Mouse (Mus musculus) megakaryocyte, embryonic 14.5 days (primary cell): ENCODE results near the gene Ptprg. TPM values are rescaled to one million over a fixed set of nuclear protein-coding genes. Genes with fewer than 3 reads are reported as not detected.

Experiments used
- H3K27me3 ChIP-seq: replicated peaks from 2 replicates; pipeline ENCODE3; 2012; ENCODE audit warnings: inconsistent platforms
- H3K36me3 ChIP-seq: replicated peaks from 2 replicates; pipeline ENCODE3; 2012; ENCODE audit warnings: low read length, inconsistent platforms, mixed read lengths
- H3K4me1 ChIP-seq: 2 replicates; pipeline ENCODE4 v1.6.1; 2012; ENCODE audit warnings: inconsistent platforms
- H3K4me3 ChIP-seq: replicated peaks from 2 replicates; pipeline ENCODE3; 2012; ENCODE audit warnings: moderate library complexity, mild to moderate bottlenecking, inconsistent platforms
- H3K9me3 ChIP-seq: 2 replicates; pipeline ENCODE4 v1.6.1; 2012; ENCODE audit warnings: inconsistent platforms
- FLI1 ChIP-seq: IDR thresholded peaks from 2 replicates; pipeline ENCODE4 v1.6.1; 2012; ENCODE audit warnings: low read length, inconsistent platforms, mixed read lengths
- GATA1 ChIP-seq: IDR thresholded peaks from 3 replicates; pipeline ENCODE4 v1.6.1; 2012; ENCODE audit warnings: mixed read lengths, low read length, inconsistent platforms, borderline replicate concordance
- polyA plus RNA-seq: library from polyadenylated mRNA; stranded (reverse); fragments of >175 nt; gene quantifications from 2 replicates; pipeline ENCODE4 v1.2.3, GENCODE M21; 2012; ENCODE audit warnings: low replicate concordance; ENCODE audit not compliant: insufficient read depth

Gene Ptprg
- polyA plus RNA-seq, 1 experiment = 0.09 TPM

DNA sequence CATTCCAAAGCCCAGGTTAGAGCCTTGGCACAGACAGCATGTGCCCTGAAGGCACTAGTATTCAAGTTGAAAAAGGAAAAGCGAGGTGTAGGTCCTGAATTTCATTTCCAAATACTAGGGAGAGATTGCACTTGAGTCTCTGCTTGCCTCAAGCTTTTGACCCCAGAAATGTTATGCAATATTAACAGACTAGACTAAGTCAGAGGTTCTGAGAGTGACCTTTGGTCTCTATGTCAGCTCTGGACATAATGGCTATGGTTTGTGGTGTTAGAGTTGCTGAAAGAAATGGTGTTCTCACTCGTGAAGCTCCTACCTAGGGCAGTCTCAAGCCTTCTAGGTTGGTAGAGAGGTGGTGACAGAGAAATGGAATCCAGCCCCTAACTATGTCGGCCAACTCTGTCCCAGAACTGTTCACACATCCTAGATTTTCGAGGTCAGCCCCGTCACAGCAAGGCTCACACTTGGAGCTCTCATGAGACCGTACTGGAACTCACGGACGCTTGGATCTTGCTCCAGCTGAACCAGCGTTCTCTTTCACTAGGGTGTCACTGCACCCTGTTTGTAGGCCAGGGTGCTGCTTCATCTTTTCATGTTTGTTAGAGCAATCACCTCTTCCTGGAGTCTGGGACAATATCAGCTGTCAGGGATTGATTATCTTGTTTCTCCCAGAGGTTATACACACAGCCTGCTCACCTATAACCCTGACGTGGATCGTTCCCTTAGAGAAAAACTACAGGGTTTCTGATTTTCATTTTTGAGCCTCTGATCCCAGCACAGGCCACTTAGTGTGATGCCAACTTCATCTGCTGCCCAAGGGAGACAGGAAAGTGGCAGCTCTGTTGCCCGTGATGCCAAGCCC lies 551.2 kb downstream of the Ptprg start:
- Histone ChIP-seq H3K36me3 (no peaks in the 10 kb centered on the region), H3K4me1 (peaks cover 48% of the 10 kb centered on the region), H3K27me3 (no peaks in the 10 kb centered on the region), H3K4me3 (no peak overlapping the region), H3K9me3 (no peaks in the 10 kb centered on the region)
- TF ChIP-seq FLI1 (no peak), GATA1 (no peak)

DNA sequence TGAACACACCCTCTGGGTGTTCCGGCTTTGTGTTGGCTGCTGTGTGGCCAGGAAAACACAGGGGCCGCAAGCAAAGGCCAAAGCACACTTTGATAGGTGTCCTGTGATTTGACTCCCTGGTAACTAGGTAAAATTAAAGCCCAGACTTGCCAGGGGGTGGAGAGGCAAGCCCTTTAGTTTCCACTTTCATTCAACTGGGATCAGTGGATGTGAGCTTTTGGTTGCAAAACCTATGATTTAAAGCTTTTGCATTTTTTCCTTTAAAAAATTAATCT lies 551.8 kb downstream of the Ptprg start:
- Histone ChIP-seq H3K4me1 (peaks cover 47% of the 10 kb centered on the region), H3K27me3 (no peaks in the 10 kb centered on the region), H3K9me3 (no peaks in the 10 kb centered on the region), H3K36me3 (no peaks in the 10 kb centered on the region), H3K4me3 (no peak overlapping the region)
- TF ChIP-seq GATA1 (no peak), FLI1 (no peak)

GRCm38 (mm10) chr14:12105593-12105992 lies 552.3 kb downstream of the Ptprg start:
- Histone ChIP-seq H3K4me3 (no peak overlapping the region), H3K4me1 (peaks cover 42% of the 10 kb centered on the region), H3K36me3 (no peaks in the 10 kb centered on the region), H3K27me3 (no peaks in the 10 kb centered on the region), H3K9me3 (no peaks in the 10 kb centered on the region)
- TF ChIP-seq GATA1 (no peak), FLI1 (no peak)

GRCm38 (mm10) chr14:12107459-12107858 lies 554.1 kb downstream of the Ptprg start:
- no peaks in the 10 kb centered on the region for H3K9me3 ChIP-seq
- no peak for TF ChIP-seq FLI1
- H3K36me3 ChIP-seq = no peaks in the 10 kb centered on the region
- H3K4me3 ChIP-seq = no peak overlapping the region
- peaks cover 33% of the 10 kb centered on the region for H3K4me1 ChIP-seq
- no peaks in the 10 kb centered on the region for H3K27me3 ChIP-seq

DNA sequence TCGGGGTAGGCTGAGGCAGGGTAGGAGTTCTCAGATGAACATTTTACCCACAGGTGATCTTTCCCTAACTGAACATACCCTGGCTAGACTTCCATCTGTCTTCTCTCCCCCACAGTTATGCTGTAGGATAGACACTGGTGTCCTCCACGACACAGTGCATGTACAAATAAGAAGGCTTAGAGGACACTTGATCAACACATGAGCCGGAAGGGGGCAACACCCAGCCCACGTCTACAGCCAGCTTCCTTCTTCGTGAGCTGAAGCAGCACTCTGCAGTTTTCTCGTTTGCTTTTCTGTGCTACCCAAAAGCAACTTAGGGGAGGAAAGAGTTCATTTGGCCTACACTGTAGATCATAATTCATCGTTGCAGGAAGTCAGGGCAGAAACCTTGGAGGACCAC lies 554.7 kb downstream of the Ptprg start:
- TF ChIP-seq GATA1 (no peak), FLI1 (no peak)
- Histone ChIP-seq H3K4me1 (peaks cover 33% of the 10 kb centered on the region), H3K27me3 (no peaks in the 10 kb centered on the region), H3K36me3 (no peaks in the 10 kb centered on the region), H3K9me3 (no peaks in the 10 kb centered on the region), H3K4me3 (no peak overlapping the region)

DNA sequence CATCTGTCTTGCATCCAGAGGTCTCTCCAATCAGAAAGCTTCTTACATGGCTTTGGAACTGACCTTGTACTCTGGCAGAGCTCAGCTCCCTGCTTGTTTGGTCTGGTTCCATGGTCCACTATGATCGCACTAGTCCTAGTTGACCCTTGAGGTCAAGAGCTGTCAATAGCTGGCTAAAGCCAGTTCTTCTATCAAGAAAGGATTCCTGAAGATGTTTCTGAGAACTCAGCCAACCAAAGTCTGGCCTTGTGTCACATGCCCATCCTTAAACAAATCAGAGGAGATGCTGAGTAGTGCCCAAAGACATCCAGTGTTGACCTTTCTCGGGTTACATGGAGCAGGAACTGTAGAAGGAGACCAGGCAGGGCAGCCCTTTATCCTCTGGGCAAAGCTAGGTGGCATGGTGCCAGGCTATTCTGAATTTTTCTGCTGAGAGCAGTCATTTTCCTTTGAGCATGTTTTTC lies 559.2 kb downstream of the Ptprg start:
- H3K36me3 ChIP-seq = no peaks in the 10 kb centered on the region
- TF ChIP-seq FLI1 (no peak), GATA1 (no peak)
- no peak overlapping the region for H3K4me3 ChIP-seq
- peaks cover 57% of the 10 kb centered on the region for H3K4me1 ChIP-seq
- H3K27me3 ChIP-seq = no peaks in the 10 kb centered on the region
- peaks cover 5% of the 10 kb centered on the region; the same call in 1 of the 2 replicates for H3K9me3 ChIP-seq

DNA sequence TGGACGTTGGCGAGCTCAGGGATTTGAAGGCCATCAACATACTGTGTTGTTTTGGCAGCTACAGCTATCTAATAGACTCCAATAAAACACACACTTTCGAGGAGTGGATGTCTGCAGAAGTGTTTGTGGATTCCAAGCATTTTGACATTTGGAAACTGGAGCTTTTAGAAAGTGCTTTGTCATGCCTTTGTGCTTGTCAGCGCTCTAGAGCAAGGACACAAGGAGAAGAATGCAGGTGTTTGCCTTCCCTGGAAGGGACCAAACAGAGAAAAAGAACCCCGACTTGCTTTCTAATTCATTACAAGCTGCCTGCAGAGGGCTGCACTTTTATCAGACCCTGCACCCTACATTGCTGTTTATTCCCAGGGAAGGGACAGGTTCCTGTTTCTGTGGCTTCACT lies 560.0 kb downstream of the Ptprg start:
- H3K36me3 ChIP-seq = no peaks in the 10 kb centered on the region
- peaks cover 5% of the 10 kb centered on the region; the same call in 1 of the 2 replicates for H3K9me3 ChIP-seq
- H3K27me3 ChIP-seq = no peaks in the 10 kb centered on the region
- no peak overlapping the region for H3K4me3 ChIP-seq
- TF ChIP-seq GATA1 (no peak), FLI1 (no peak)
- peaks cover 57% of the 10 kb centered on the region for H3K4me1 ChIP-seq

DNA sequence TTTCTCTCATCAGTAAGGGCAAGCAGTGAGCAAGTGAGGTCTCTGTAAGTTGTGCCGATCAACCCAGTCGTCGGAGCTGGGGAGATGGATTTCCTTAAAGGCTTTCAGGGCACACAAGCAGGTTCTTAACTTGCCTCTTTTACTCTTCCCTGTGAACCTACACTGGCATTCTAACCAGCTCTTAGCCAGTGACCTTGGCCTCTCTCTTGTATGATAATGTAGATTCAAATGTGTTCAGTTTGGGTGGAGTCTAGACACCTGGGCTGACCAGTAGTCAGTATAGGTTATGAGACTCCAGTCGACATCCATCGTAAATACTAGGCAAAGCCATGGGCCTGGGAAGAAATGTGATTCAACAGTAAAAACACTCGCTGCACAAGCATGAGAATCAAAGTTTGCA lies 560.7 kb downstream of the Ptprg start:
- Histone ChIP-seq H3K4me3 (no peak overlapping the region), H3K36me3 (no peaks in the 10 kb centered on the region), H3K27me3 (no peaks in the 10 kb centered on the region), H3K4me1 (peaks cover 57% of the 10 kb centered on the region), H3K9me3 (peaks cover 5% of the 10 kb centered on the region; the same call in 1 of the 2 replicates)
- TF ChIP-seq GATA1 (no peak), FLI1 (no peak)

DNA sequence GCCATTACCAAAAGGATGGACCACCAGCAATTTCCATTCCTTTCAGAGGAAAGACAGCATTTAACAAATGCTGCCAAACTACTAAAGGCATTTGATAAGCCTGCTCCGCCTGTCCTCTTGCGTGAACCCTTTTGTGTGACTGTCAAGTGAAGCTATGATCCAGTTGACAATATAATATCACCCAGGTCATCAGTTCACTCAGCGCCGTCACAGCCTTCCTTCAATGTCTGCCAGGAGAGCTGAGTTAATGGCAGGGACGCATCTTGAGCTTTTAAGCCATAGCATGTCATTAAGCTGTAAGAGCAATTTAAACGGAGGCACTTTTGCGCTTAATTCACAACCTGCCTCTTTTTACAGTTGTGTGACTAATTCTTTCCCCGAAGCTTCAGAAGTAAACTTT lies 565.9 kb downstream of the Ptprg start:
- no peaks in the 10 kb centered on the region for H3K36me3 ChIP-seq
- TF ChIP-seq GATA1 (no peak), FLI1 (no peak)
- no peak overlapping the region for H3K4me3 ChIP-seq
- H3K4me1 ChIP-seq = peaks cover 30% of the 10 kb centered on the region
- H3K27me3 ChIP-seq = no peaks in the 10 kb centered on the region
- H3K9me3 ChIP-seq = peaks cover 5% of the 10 kb centered on the region; the same call in 1 of the 2 replicates

- no peaks in the 10 kb centered on the region for H3K36me3 ChIP-seq
- peaks cover 24% of the 10 kb centered on the region for H3K4me1 ChIP-seq
- H3K4me3 ChIP-seq = no peak overlapping the region
- H3K9me3 ChIP-seq = peaks cover 4% of the 10 kb centered on the region; the same call in 1 of the 2 replicates
- no peaks in the 10 kb centered on the region for H3K27me3 ChIP-seq
- TF ChIP-seq FLI1 (no peak), GATA1 (no peak)
These were observed 568.6 kb downstream of the Ptprg start for GRCm38 (mm10) chr14:12121906-12122305.

DNA sequence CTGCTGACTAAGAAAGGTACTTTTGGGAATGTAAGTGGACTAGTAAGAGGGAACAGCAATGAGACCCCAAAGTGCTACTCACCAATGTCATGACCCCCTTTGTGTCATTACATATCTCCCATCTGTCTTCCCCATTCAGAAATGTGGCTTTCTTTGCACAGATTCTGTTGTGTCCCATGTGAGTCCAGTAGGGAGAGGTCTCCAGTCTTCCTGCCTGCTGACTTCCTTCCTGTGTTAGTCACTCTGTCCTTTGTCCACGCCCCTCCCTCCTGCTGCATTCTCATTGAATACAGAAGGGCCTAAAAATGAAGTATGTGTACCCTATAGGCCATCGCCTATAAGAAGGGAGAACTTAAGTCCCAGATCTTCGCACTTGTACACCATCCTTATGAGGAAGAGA lies 571.4 kb downstream of the Ptprg start:
- no peaks in the 10 kb centered on the region for H3K27me3 ChIP-seq
- H3K4me1 ChIP-seq = peaks cover 17% of the 10 kb centered on the region
- H3K36me3 ChIP-seq = no peaks in the 10 kb centered on the region
- H3K9me3 ChIP-seq = no peaks in the 10 kb centered on the region
- no peak for TF ChIP-seq FLI1
- no peak for TF ChIP-seq GATA1
- no peak overlapping the region for H3K4me3 ChIP-seq
